Mouse (Mus musculus) intestine, embryonic 14.5 days (tissue): ENCODE measurements around the gene Gm3233. TPM values are rescaled to one million over a fixed set of nuclear protein-coding genes. Genes with fewer than 3 reads are reported as not detected.
"Not testable (repeated sequence)": the region's sequence is repeated elsewhere in the genome, so short reads cannot be mapped to it uniquely, and the experiment has no call there.

ENCODE experiments used
- ATAC-seq: fragments of 200-750 bp; cut with Nextera tagmentation; replicated peaks from 2 replicates; pipeline ENCODE4 v1.8.0; 2017; ENCODE audit warnings: low read depth, moderate number of reproducible peaks, moderate TSS enrichment, moderate library complexity; ENCODE audit not compliant: low FRiP score, low TSS enrichment
- DNase-seq: peaks from one replicate; pipeline ENCODE4 v3.0.0-alpha.2; 2018; ENCODE audit warnings: low spot score
- H3K27ac ChIP-seq: fragments of 300-500 bp; sonication (generic); 2 replicates; pipeline ENCODE4 v1.5.1; 2014; ENCODE audit warnings: low read depth, mild to moderate bottlenecking, control low read depth
- H3K27me3 ChIP-seq: fragments of 300-500 bp; sonication (generic); replicated peaks from 2 replicates; pipeline ENCODE4 v1.6.1; 2014; ENCODE audit warnings: low read length, control low read depth; ENCODE audit not compliant: control insufficient read depth, insufficient read depth
- H3K36me3 ChIP-seq: fragments of 300-500 bp; sonication (generic); 2 replicates; pipeline ENCODE4 v1.6.1; 2014; ENCODE audit warnings: low read length, control low read depth; ENCODE audit not compliant: control insufficient read depth, insufficient read depth
- H3K4me1 ChIP-seq: fragments of 300-500 bp; sonication (generic); replicated peaks from 2 replicates; pipeline ENCODE4 v1.6.1; 2014; ENCODE audit warnings: low read length, control low read depth, mixed read lengths; ENCODE audit not compliant: control insufficient read depth, insufficient read depth
- H3K4me2 ChIP-seq: fragments of 300-500 bp; sonication (generic); 2 replicates; pipeline ENCODE4 v1.6.1; 2014; ENCODE audit warnings: low read length
- H3K4me3 ChIP-seq: fragments of 300-500 bp; sonication (generic); 2 replicates; pipeline ENCODE4 v1.5.1; 2014; ENCODE audit warnings: low read depth, low read length, control low read depth, mixed read lengths
- H3K9ac ChIP-seq: fragments of 300-500 bp; sonication (generic); 2 replicates; pipeline ENCODE4 v1.6.1; 2014; ENCODE audit warnings: mild to moderate bottlenecking, low read length
- H3K9me3 ChIP-seq: fragments of 300-500 bp; sonication (generic); 2 replicates; pipeline ENCODE4 v1.6.1; 2016; ENCODE audit warnings: low read length, control low read depth; ENCODE audit not compliant: control insufficient read depth
- WGBS: fragments of 180-500 bp; shearing (Covaris S2); extraction: QIAGEN DNeasy Blood & Tissue Kit; methylation state at CpG from one replicate; pipeline ENCODE4 v1.1.7; 2014; 5-methylcytosine and 5-hydroxymethylcytosine counted together
- polyA plus RNA-seq: library from polyadenylated mRNA; unstranded; fragments of >200 nt; fragmentation: Nextera tagmentation; extraction: Ambion mirVana; gene quantifications from 2 replicates; pipeline ENCODE4 v1.2.1, GENCODE M21; 2014

The Gm3233 gene
- polyA plus RNA-seq, 1 experiment from 2014 or later: not detected

- H3K9ac ChIP-seq: no peak within 1 kb of the TSS
- DNase-seq (no peak), ATAC-seq (no peak)
- H3K9me3 ChIP-seq: 0 out of 2 replicates have a peak, but pooled peaks cover 4% of the 10 kb centered on the region
- no peaks in the 10 kb centered on the region for H3K4me1 ChIP-seq
- no peaks in the 10 kb centered on the region for H3K27me3 ChIP-seq
- no peaks in the 10 kb centered on the region for H3K36me3 ChIP-seq
- 82% methylated on average over 1 of the region's 1 CpGs for WGBS
- H3K4me3 ChIP-seq: no peak within 1 kb of the TSS
- no peak within 1 kb of the TSS for H3K4me2 ChIP-seq
- no peak within 1 kb of the TSS for H3K27ac ChIP-seq
Observed at GRCm38 (mm10) chr10:77715507-77715906, 44.0 kb downstream of the Gm3233 start, which contains the start of gene Gm10142. Gene Gm10142, plus strand, starts transcription at chr10:77715807.

DNA sequence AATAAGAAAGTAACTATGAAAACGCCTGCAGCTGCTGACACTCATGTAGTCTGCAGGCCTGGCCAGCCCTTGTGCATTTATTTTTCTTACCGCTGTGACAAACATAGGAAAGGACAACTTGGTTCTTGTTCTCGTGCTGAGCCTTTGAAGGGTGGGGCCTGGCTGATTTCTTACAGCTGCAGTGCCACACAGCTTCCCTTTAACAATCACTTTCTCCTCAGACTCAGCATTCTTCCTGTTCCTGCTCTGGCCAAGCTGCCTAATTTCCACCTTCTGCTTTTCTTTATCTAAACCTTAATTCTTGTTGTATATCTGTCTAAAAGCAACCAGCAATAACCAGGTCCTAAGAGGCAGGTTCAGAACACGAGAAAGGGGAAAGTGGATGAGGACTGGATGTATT, 45.7 kb downstream of the Gm3233 start:
- H3K9ac ChIP-seq: no peak overlapping the region
- 0 out of 2 replicates have a peak, but pooled peaks cover 4% of the 10 kb centered on the region for H3K9me3 ChIP-seq
- no peaks in the 10 kb centered on the region for H3K36me3 ChIP-seq
- 65% methylated on average over 4 of the region's 4 CpGs for WGBS
- no peak overlapping the region for H3K4me2 ChIP-seq
- no peaks in the 10 kb centered on the region for H3K27me3 ChIP-seq
- H3K4me3 ChIP-seq: no peak overlapping the region
- DNase-seq (no peak), ATAC-seq (no peak)
- no peaks in the 10 kb centered on the region for H3K4me1 ChIP-seq
- H3K27ac ChIP-seq: no peak overlapping the region

DNA sequence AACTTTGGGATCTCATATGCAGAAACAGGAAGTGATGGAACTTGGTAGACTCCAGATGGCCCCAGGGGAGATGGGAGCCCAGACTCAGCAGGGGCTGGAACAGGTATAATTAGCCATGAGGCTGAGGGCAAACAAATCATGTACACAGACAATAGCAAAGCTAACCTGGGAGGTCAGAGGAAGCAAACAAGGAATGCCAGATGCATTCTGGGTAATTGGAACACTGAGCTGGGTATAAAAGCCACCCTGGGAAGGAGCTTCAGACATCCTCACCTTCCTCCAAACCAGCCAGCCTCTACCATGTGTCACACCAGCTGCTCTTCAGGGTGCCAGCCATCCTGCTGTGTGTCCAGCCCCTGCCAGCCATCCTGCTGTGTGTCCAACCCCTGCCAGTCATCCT, 48.3 kb downstream of the Gm3233 start, which contains the start of gene Gm10024:
TSS of gene Gm10024 (plus strand) at position 301 of the 400 bp plus-strand sequence.
- not testable (repeated sequence) for DNase-seq, H3K27ac ChIP-seq, H3K36me3 ChIP-seq, H3K4me1 ChIP-seq, H3K4me2 ChIP-seq, ATAC-seq, H3K9ac ChIP-seq, H3K4me3 ChIP-seq, H3K9me3 ChIP-seq, H3K27me3 ChIP-seq

GRCm38 (mm10) chr10:77709831-77710230, 49.7 kb downstream of the Gm3233 start:
- H3K4me2 ChIP-seq: no peak overlapping the region
- 89% methylated on average over 3 of the region's 3 CpGs for WGBS
- DNase-seq (no peak), ATAC-seq (no peak)
- no peaks in the 10 kb centered on the region for H3K36me3 ChIP-seq
- H3K4me1 ChIP-seq: no peaks in the 10 kb centered on the region
- H3K4me3 ChIP-seq: no peak overlapping the region
- H3K27me3 ChIP-seq: no peaks in the 10 kb centered on the region
- 0 out of 2 replicates have a peak, but pooled peaks cover 4% of the 10 kb centered on the region for H3K9me3 ChIP-seq
- H3K9ac ChIP-seq: no peak overlapping the region
- H3K27ac ChIP-seq: no peak overlapping the region

Other genes starting within 250 kb of the Gm3233 start
- 39.1 and 41.0 TPM in 2 replicates for gene Fam207a, start 243.9 kb downstream of the Gm3233 start, polyA plus RNA-seq
- gene Itgb2, start 229.4 kb downstream of the Gm3233 start, polyA plus RNA-seq: 1.9 and 3.1 TPM in 2 replicates
- 155 and 156 TPM in 2 replicates for gene Pttg1ip, start 178.0 kb downstream of the Gm3233 start, polyA plus RNA-seq
- 314 and 336 TPM in 2 replicates for gene Sumo3, start 153.6 kb downstream of the Gm3233 start, polyA plus RNA-seq
- 2.0 TPM in 1 of 2 replicates, not detected in the other for gene Gm49325, start 153.5 kb downstream of the Gm3233 start, polyA plus RNA-seq
- gene Ube2g2, start 137.4 kb downstream of the Gm3233 start, polyA plus RNA-seq: 46.7 and 48.5 TPM in 2 replicates
- 0.62 and 1.2 TPM in 2 replicates for gene Tspear, start 73.1 kb downstream of the Gm3233 start, polyA plus RNA-seq
- not detected in 2 replicates for gene Gm19402, start 68.9 kb downstream of the Gm3233 start, polyA plus RNA-seq
- gene Gm9508, start 62.4 kb downstream of the Gm3233 start, polyA plus RNA-seq: not detected in 2 replicates
- gene Gm10272, start 53.1 kb downstream of the Gm3233 start, polyA plus RNA-seq: not detected in 2 replicates
- not detected in 2 replicates for gene Gm10024, start 48.2 kb downstream of the Gm3233 start, polyA plus RNA-seq
- not detected in 2 replicates for gene Gm10142, start 43.9 kb downstream of the Gm3233 start, polyA plus RNA-seq
- gene Krtap12-1, start 39.1 kb downstream of the Gm3233 start, polyA plus RNA-seq: not detected in 2 replicates
- gene Gm10100, start 33.2 kb downstream of the Gm3233 start, polyA plus RNA-seq: not detected in 2 replicates
- gene Gm18596, start 17.0 kb downstream of the Gm3233 start, polyA plus RNA-seq: not detected in 2 replicates
- gene Gm9736, start 8.3 kb downstream of the Gm3233 start, polyA plus RNA-seq: not detected in 2 replicates
- not detected in 2 replicates for gene Gm3238, start 11.6 kb upstream of the Gm3233 start, polyA plus RNA-seq
- not detected in 2 replicates for gene Gm7138, start 17.3 kb upstream of the Gm3233 start, polyA plus RNA-seq
- gene Gm3250, start 22.9 kb upstream of the Gm3233 start, polyA plus RNA-seq: not detected in 2 replicates
- not detected in 2 replicates for gene Gm7137, start 28.5 kb upstream of the Gm3233 start, polyA plus RNA-seq
- gene Gm9639, start 35.4 kb upstream of the Gm3233 start, polyA plus RNA-seq: not detected in 2 replicates
- not detected in 2 replicates for gene Gm19668, start 39.5 kb upstream of the Gm3233 start, polyA plus RNA-seq
- gene Gm9507, start 52.2 kb upstream of the Gm3233 start, polyA plus RNA-seq: not detected in 2 replicates
- gene Gm2696, start 55.0 kb upstream of the Gm3233 start, polyA plus RNA-seq: not detected in 2 replicates
- not detected in 2 replicates for gene Krtap10-4, start 67.4 kb upstream of the Gm3233 start, polyA plus RNA-seq
- not detected in 2 replicates for gene Krtap10-10, start 76.3 kb upstream of the Gm3233 start, polyA plus RNA-seq
- gene Gm36176, start 87.1 kb upstream of the Gm3233 start, polyA plus RNA-seq: not detected in 2 replicates
- gene Gm10318, start 93.2 kb upstream of the Gm3233 start, polyA plus RNA-seq: not detected in 2 replicates
- not detected in 2 replicates for gene Gm3285, start 102.3 kb upstream of the Gm3233 start, polyA plus RNA-seq
- 3.9 and 4.2 TPM in 2 replicates for gene Lrrc3, start 142.9 kb upstream of the Gm3233 start, polyA plus RNA-seq
- 0.42 and 1.2 TPM in 2 replicates for gene Trpm2, start 210.9 kb upstream of the Gm3233 start, polyA plus RNA-seq
- 23.5 and 24.7 TPM in 2 replicates for gene 1810043G02Rik, start 218.8 kb upstream of the Gm3233 start, polyA plus RNA-seq